Mouse (Mus musculus): ENCODE results near the gene Nwd1. TPM values are rescaled to one million over a fixed set of nuclear protein-coding genes. Genes with fewer than 3 reads are reported as not detected.
A peak's percentile ranks its signal among the peaks of the same experiment; 100 is the strongest.

Gene Nwd1
- polyA plus RNA-seq, 1 experiment from 2014 or later = not detected

GRCm38 (mm10) chr8:72752289-72752688, 105.8 kb downstream of the Nwd1 start:
- ATAC-seq (replicated peaks; ENCODE audit: low FRiP score) (no peak), DNase-seq (ENCODE audit: low spot score) (peak; percentile 24)
- H3K9ac ChIP-seq (ENCODE audit: low read depth, low read length) = no peak overlapping the region
- H3K4me1 ChIP-seq (replicated peaks; ENCODE audit: control insufficient read depth, insufficient read depth, low read length) = no peaks in the 10 kb centered on the region
- no peaks in the 10 kb centered on the region for H3K9me3 ChIP-seq (ENCODE audit: control insufficient read depth, low read length)
- no peak overlapping the region for H3K27ac ChIP-seq (ENCODE audit: low read depth, low read length)
- H3K36me3 ChIP-seq (ENCODE audit: control insufficient read depth, insufficient read depth, low read length) = peaks cover 54% of the 10 kb centered on the region
- no peaks in the 10 kb centered on the region for H3K27me3 ChIP-seq (replicated peaks; ENCODE audit: control insufficient read depth, insufficient read depth, low read length)
- H3K4me2 ChIP-seq = no peak overlapping the region
- WGBS = 79% methylated on average over 3 of the region's 3 CpGs
- no peak overlapping the region for H3K4me3 ChIP-seq (ENCODE audit: low read depth, low read length)

- no peak overlapping the region for H3K9ac ChIP-seq (ENCODE audit: low read depth, low read length)
- peaks cover 52% of the 10 kb centered on the region for H3K36me3 ChIP-seq (ENCODE audit: control insufficient read depth, insufficient read depth, low read length)
- DNase-seq (ENCODE audit: low spot score) = peak; percentile 25
- no peaks in the 10 kb centered on the region for H3K9me3 ChIP-seq (ENCODE audit: control insufficient read depth, low read length)
- H3K4me2 ChIP-seq = no peak overlapping the region
- no peak overlapping the region for H3K27ac ChIP-seq (ENCODE audit: low read depth, low read length)
- ATAC-seq (replicated peaks; ENCODE audit: low FRiP score) = no peak
- H3K4me3 ChIP-seq (ENCODE audit: low read depth, low read length) = no peak overlapping the region
- no peaks in the 10 kb centered on the region for H3K27me3 ChIP-seq (replicated peaks; ENCODE audit: control insufficient read depth, insufficient read depth, low read length)
- H3K4me1 ChIP-seq (replicated peaks; ENCODE audit: control insufficient read depth, insufficient read depth, low read length) = no peaks in the 10 kb centered on the region
- WGBS = 94% methylated on average over 9 of the region's 9 CpGs
Measured at GRCm38 (mm10) chr8:72753165-72753564, 106.7 kb downstream of the Nwd1 start.

DNA sequence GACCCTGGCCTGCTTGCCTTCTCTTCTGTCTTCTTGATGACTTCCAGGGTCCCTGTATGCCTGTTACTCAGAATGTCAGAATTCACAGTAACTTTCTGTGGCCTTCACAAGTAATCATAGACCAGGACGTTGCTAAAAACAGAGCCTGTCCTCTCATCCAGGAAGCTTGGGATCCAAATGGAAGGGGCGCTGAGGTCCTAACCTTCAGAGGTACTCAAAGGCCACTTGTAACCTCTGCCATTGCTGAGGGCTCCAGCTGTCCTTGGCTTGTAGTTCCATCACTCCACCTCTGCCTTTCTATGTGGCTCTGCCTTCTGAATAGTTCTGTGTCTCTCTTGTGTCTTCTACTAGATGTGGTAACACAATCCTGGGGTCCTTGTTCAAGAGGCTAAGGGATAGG, 107.3 kb downstream of the Nwd1 start:
- Histone ChIP-seq H3K9ac (ENCODE audit: low read depth, low read length) (no peak overlapping the region), H3K4me2 (no peak overlapping the region), H3K4me1 (replicated peaks; ENCODE audit: control insufficient read depth, insufficient read depth, low read length) (no peaks in the 10 kb centered on the region), H3K27ac (ENCODE audit: low read depth, low read length) (no peak overlapping the region), H3K4me3 (ENCODE audit: low read depth, low read length) (no peak overlapping the region), H3K27me3 (replicated peaks; ENCODE audit: control insufficient read depth, insufficient read depth, low read length) (no peaks in the 10 kb centered on the region), H3K9me3 (ENCODE audit: control insufficient read depth, low read length) (no peaks in the 10 kb centered on the region), H3K36me3 (ENCODE audit: control insufficient read depth, insufficient read depth, low read length) (peaks cover 47% of the 10 kb centered on the region)
- DNase-seq (ENCODE audit: low spot score) (peak; percentile 24), ATAC-seq (replicated peaks; ENCODE audit: low FRiP score) (no peak)
- 87% methylated on average over 2 of the region's 2 CpGs for WGBS

DNA sequence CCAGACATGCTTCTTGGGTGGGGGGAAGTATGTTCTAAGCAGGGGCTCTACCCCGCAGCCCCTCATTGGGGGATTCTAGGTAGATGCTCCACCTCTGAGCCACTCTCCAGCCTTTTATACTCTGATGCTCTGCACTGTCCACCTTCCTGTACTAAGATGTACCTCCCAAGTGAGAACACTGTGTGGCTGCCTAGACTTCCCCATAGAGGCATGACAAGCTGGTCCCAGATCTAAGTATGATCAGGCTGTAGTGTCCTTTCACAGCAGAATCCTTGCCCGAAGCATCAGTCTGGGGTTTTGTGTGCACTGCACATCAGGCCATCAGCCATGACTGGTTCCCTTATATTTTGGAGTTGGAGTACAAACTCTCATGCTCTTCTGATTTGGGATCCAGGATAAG, 109.5 kb downstream of the Nwd1 start:
- no peaks in the 10 kb centered on the region for H3K9me3 ChIP-seq (ENCODE audit: control insufficient read depth, low read length)

DNA sequence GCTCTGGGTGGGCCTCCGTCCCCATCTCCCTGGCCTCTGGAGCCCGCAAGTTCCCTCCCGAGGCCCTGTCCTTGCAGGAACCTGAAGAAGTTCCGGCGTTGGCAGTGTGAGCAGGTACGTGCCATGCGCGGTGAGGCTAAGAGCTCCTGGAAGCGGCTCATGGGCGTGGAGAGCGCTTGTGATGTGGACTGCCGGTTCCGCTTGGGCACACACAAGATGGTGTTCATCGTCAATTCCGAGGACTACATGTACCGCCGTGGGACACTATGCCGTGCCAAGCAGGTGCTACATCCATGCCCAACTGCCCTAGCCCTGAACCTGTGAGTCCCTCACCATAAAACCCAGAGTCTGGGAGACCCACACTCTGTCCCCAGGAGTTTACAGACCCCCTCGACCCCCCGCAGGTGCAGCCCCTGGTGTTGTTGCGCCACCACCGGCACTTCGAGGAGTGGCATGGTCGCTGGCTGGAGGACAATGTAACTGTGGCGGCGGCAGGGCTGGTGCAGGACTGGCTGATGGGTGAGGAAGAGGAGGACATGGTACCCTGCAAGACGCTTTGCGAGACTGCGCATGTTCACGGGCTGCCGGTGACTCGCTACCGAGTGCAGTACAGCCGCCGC, 110.4 kb downstream of the Nwd1 start:
- H3K36me3 ChIP-seq (ENCODE audit: control insufficient read depth, insufficient read depth, low read length) = peaks cover 31% of the 10 kb centered on the region
- WGBS = 97% methylated on average over 35 of the region's 35 CpGs

More for the DNA sequence above, 109.5 kb downstream of the Nwd1 start:
- no peak for ATAC-seq (replicated peaks; ENCODE audit: low FRiP score)
- Histone ChIP-seq H3K4me2 (no peak overlapping the region), H3K9ac (ENCODE audit: low read depth, low read length) (no peak overlapping the region), H3K27me3 (replicated peaks; ENCODE audit: control insufficient read depth, insufficient read depth, low read length) (no peaks in the 10 kb centered on the region), H3K36me3 (ENCODE audit: control insufficient read depth, insufficient read depth, low read length) (peaks cover 31% of the 10 kb centered on the region), H3K4me3 (ENCODE audit: low read depth, low read length) (no peak overlapping the region), H3K4me1 (replicated peaks; ENCODE audit: control insufficient read depth, insufficient read depth, low read length) (no peaks in the 10 kb centered on the region; the same call in 1 of the 2 replicates), H3K27ac (ENCODE audit: low read depth, low read length) (no peak overlapping the region)
- DNase-seq (ENCODE audit: low spot score) = peak; percentile 20
- 93% methylated on average over 2 of the region's 2 CpGs for WGBS

GRCm38 (mm10) chr8:72757426-72758195, 111.1 kb downstream of the Nwd1 start:
- H3K4me2 ChIP-seq = no peak overlapping the region
- peaks cover 2% of the 10 kb centered on the region for H3K4me1 ChIP-seq (replicated peaks; ENCODE audit: control insufficient read depth, insufficient read depth, low read length)
- no peak overlapping the region for H3K9ac ChIP-seq (ENCODE audit: low read depth, low read length)
- no peak overlapping the region for H3K27ac ChIP-seq (ENCODE audit: low read depth, low read length)
- 91% methylated on average over 15 of the region's 15 CpGs for WGBS
- DNase-seq (ENCODE audit: low spot score) (no peak), ATAC-seq (replicated peaks; ENCODE audit: low FRiP score) (no peak)
- H3K36me3 ChIP-seq (ENCODE audit: control insufficient read depth, insufficient read depth, low read length) = peaks cover 27% of the 10 kb centered on the region
- no peaks in the 10 kb centered on the region for H3K9me3 ChIP-seq (ENCODE audit: control insufficient read depth, low read length)
- H3K27me3 ChIP-seq (replicated peaks; ENCODE audit: control insufficient read depth, insufficient read depth, low read length) = no peaks in the 10 kb centered on the region
- no peak overlapping the region for H3K4me3 ChIP-seq (ENCODE audit: low read depth, low read length)

More for the DNA sequence above, 110.4 kb downstream of the Nwd1 start:
- Histone ChIP-seq H3K9me3 (ENCODE audit: control insufficient read depth, low read length) (no peaks in the 10 kb centered on the region), H3K27me3 (replicated peaks; ENCODE audit: control insufficient read depth, insufficient read depth, low read length) (no peaks in the 10 kb centered on the region), H3K4me3 (ENCODE audit: low read depth, low read length) (no peak overlapping the region), H3K4me2 (no peak overlapping the region), H3K9ac (ENCODE audit: low read depth, low read length) (no peak overlapping the region), H3K27ac (ENCODE audit: low read depth, low read length) (no peak overlapping the region), H3K4me1 (replicated peaks; ENCODE audit: control insufficient read depth, insufficient read depth, low read length) (no peaks in the 10 kb centered on the region; the same call in 1 of the 2 replicates)
- peak; percentile 28 for DNase-seq (ENCODE audit: low spot score)
- ATAC-seq (replicated peaks; ENCODE audit: low FRiP score) = no peak

GRCm38 (mm10) chr8:72758310-72758709, 111.8 kb downstream of the Nwd1 start:
- no peak overlapping the region for H3K4me2 ChIP-seq
- no peak overlapping the region for H3K4me3 ChIP-seq (ENCODE audit: low read depth, low read length)
- H3K27me3 ChIP-seq (replicated peaks; ENCODE audit: control insufficient read depth, insufficient read depth, low read length) = no peaks in the 10 kb centered on the region
- H3K4me1 ChIP-seq (replicated peaks; ENCODE audit: control insufficient read depth, insufficient read depth, low read length) = peaks cover 2% of the 10 kb centered on the region
- no peaks in the 10 kb centered on the region for H3K9me3 ChIP-seq (ENCODE audit: control insufficient read depth, low read length)
- ATAC-seq (replicated peaks; ENCODE audit: low FRiP score) = no peak
- H3K9ac ChIP-seq (ENCODE audit: low read depth, low read length) = no peak overlapping the region
- no peak overlapping the region for H3K27ac ChIP-seq (ENCODE audit: low read depth, low read length)
- H3K36me3 ChIP-seq (ENCODE audit: control insufficient read depth, insufficient read depth, low read length) = peaks cover 24% of the 10 kb centered on the region
- no peak for DNase-seq (ENCODE audit: low spot score)

- peak; percentile 23 for DNase-seq (ENCODE audit: low spot score)
- H3K9ac ChIP-seq (ENCODE audit: low read depth, low read length) = no peak overlapping the region
Measured at GRCm38 (mm10) chr8:72760216-72760615, 113.7 kb downstream of the Nwd1 start.

More at GRCm38 (mm10) chr8:72760216-72760615, 113.7 kb downstream of the Nwd1 start:
- peaks cover 2% of the 10 kb centered on the region for H3K4me1 ChIP-seq (replicated peaks; ENCODE audit: control insufficient read depth, insufficient read depth, low read length)
- no peak overlapping the region for H3K4me3 ChIP-seq (ENCODE audit: low read depth, low read length)
- no peaks in the 10 kb centered on the region for H3K9me3 ChIP-seq (ENCODE audit: control insufficient read depth, low read length)
- ATAC-seq (replicated peaks; ENCODE audit: low FRiP score) = no peak
- no peak overlapping the region for H3K27ac ChIP-seq (ENCODE audit: low read depth, low read length)
- H3K4me2 ChIP-seq = no peak overlapping the region
- H3K27me3 ChIP-seq (replicated peaks; ENCODE audit: control insufficient read depth, insufficient read depth, low read length) = no peaks in the 10 kb centered on the region
- H3K36me3 ChIP-seq (ENCODE audit: control insufficient read depth, insufficient read depth, low read length) = peaks cover 16% of the 10 kb centered on the region
- WGBS = 81% methylated on average over 3 of the region's 3 CpGs
